Mouse (Mus musculus): ENCODE measurements around the gene Rcbtb2. TPM values are rescaled to one million over a fixed set of nuclear protein-coding genes. Genes with fewer than 3 reads are reported as not detected.

The Rcbtb2 gene
- polyA plus RNA-seq, 1 experiment = 14.4 TPM

DNA sequence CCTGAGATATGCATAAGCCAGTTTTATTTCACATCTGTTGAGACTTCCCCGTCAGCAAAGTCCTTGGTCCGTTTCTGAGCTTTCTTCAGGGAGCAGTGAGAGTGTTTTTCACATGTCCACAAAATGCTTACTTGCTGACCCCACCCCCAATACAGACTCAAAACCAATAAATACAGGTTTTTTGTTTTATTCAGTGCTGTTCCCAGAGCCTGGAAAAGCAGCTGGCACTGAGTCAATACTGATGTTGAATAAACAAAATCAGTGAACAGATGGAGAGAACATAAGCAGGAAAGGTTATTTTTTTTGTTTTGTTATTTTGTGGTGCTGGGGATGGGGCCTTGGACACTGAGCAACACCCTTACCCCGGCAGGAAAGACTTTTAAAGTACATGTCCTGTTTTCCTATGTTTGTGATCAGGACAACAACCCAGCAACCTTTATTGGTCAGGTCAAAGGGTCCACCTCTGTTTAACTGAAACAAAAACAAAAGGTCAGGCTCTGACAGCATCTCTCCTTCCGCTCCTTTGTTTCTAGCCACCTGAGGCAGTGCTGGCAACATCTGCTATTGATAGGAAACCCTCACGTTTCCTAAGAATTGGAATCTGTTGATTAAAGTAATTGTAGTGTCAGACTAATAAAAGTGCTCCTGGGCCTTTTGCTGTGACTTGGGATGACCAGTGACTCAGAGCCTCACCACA lies 108.6 kb downstream of the Rcbtb2 start:
- WGBS = 70% methylated on average over 5 of the region's 5 CpGs
- no peak overlapping the region for H3K4me3 ChIP-seq (ENCODE audit: extremely low read depth, insufficient read depth, insufficient read length)
- TF ChIP-seq CTCF (IDR thresholded peaks at IDR 0.05; ENCODE audit: extremely low read depth, insufficient read depth, insufficient read length, insufficient replicate concordance) (no peak), POLR2A (IDR thresholded peaks at IDR 0.05; ENCODE audit: low read depth, low read length) (no peak)
- peaks cover 2% of the 10 kb centered on the region; the same call in 1 of the 2 replicates for H3K4me1 ChIP-seq (ENCODE audit: control insufficient read depth, insufficient read depth, insufficient read length)
- no peak for DNase-seq (ENCODE audit: low read depth in 1 of 2, low spot score in 2 of 2)
- H3K36me3 ChIP-seq (ENCODE audit: control insufficient read depth, insufficient read depth, low read length) = 0 out of 2 replicates have a peak, but pooled peaks cover 1% of the 10 kb centered on the region
- no peaks in the 10 kb centered on the region for H3K27me3 ChIP-seq (ENCODE audit: control insufficient read depth, insufficient read depth, low read length)
- no peak overlapping the region for H3K27ac ChIP-seq (ENCODE audit: insufficient read depth, low read length)

DNA sequence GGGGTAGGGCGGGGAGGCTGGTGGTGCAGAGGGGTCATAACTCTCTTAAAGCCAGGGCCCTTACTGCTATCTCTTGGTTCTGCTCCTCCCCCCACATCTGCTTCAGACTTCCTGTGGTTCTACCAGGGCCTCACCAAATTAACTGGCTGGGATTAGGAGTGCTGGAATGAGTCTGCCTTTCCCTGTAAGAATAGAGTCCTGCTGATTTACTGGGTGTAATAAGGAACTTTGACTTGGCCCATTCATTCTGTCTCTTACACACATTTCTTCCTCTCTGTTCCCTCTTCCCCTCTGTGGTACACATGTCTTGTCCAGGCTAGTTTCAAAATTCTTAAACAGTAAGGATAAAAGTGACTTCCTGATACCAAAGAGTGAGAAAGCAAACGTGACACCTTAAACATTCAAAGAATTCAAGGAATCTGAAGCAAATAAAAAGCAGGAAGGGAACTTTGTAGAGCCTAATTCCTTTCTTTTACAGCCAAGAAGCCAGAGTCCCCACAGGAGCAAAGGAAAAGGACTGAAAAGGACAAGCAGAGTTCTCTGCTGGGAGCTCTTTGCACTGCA lies 111.7 kb downstream of the Rcbtb2 start:
- H3K4me3 ChIP-seq (ENCODE audit: extremely low read depth, insufficient read depth, insufficient read length) = no peak overlapping the region
- WGBS = 42% methylated on average over 2 of the region's 2 CpGs
- no peak overlapping the region for H3K27ac ChIP-seq (ENCODE audit: insufficient read depth, low read length)
- TF ChIP-seq CTCF (IDR thresholded peaks at IDR 0.05; ENCODE audit: extremely low read depth, insufficient read depth, insufficient read length, insufficient replicate concordance) (no peak), POLR2A (IDR thresholded peaks at IDR 0.05; ENCODE audit: low read depth, low read length) (no peak)
- H3K4me1 ChIP-seq (ENCODE audit: control insufficient read depth, insufficient read depth, insufficient read length) = peaks cover 2% of the 10 kb centered on the region; the same call in 1 of the 2 replicates
- H3K27me3 ChIP-seq (ENCODE audit: control insufficient read depth, insufficient read depth, low read length) = no peaks in the 10 kb centered on the region
- no peak for DNase-seq (ENCODE audit: low read depth in 1 of 2, low spot score in 2 of 2)
- 0 out of 2 replicates have a peak, but pooled peaks cover 1% of the 10 kb centered on the region for H3K36me3 ChIP-seq (ENCODE audit: control insufficient read depth, insufficient read depth, low read length)

DNA sequence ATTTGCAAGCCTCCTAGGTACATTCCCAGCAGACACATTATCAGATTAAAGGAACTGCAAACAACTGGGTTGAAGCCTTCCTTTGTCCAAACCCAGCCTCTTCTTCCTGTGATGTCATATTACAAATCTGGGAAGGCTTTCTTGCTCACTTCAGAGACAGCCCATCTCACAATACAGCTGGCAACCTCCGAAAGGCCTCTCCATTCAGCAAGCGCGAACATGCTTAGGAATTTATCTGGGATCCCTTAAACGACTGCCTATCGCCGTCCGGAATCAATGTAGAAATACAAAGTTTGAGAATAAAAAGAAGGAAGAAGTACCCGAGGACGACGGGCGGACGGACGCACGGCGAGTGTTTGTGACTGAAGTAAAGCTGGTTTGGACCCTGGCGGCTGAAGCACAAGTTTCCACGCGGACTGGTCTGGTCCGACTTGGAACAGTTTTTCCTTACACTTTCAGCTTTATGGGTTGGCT lies 115.0 kb downstream of the Rcbtb2 start, which contains the start of gene Lpar6:
Gene Lpar6, plus strand, starts transcription at position 48 of the 474 bp plus-strand sequence.
- peak within 1 kb of the TSS; percentile 82 for H3K4me3 ChIP-seq (ENCODE audit: extremely low read depth, insufficient read depth, insufficient read length)
- H3K4me1 ChIP-seq (ENCODE audit: control insufficient read depth, insufficient read depth, insufficient read length) = peaks cover 2% of the 10 kb centered on the region; the same call in 1 of the 2 replicates
- H3K36me3 ChIP-seq (ENCODE audit: control insufficient read depth, insufficient read depth, low read length) = peaks cover 1% of the 10 kb centered on the region; the same call in 1 of the 2 replicates
- no peak for TF ChIP-seq CTCF (IDR thresholded peaks at IDR 0.05; ENCODE audit: extremely low read depth, insufficient read depth, insufficient read length, insufficient replicate concordance)
- peak; percentile 75 for TF ChIP-seq POLR2A (IDR thresholded peaks at IDR 0.05; ENCODE audit: low read depth, low read length)
- WGBS = under 1% methylated on average over 19 of the region's 19 CpGs
- peak within 1 kb of the TSS; percentile 91 for H3K27ac ChIP-seq (ENCODE audit: insufficient read depth, low read length)
- DNase-seq (ENCODE audit: low read depth in 1 of 2, low spot score in 2 of 2) = peak in 1 of 2 experiments; percentile 23
- no peaks in the 10 kb centered on the region for H3K27me3 ChIP-seq (ENCODE audit: control insufficient read depth, insufficient read depth, low read length)

DNA sequence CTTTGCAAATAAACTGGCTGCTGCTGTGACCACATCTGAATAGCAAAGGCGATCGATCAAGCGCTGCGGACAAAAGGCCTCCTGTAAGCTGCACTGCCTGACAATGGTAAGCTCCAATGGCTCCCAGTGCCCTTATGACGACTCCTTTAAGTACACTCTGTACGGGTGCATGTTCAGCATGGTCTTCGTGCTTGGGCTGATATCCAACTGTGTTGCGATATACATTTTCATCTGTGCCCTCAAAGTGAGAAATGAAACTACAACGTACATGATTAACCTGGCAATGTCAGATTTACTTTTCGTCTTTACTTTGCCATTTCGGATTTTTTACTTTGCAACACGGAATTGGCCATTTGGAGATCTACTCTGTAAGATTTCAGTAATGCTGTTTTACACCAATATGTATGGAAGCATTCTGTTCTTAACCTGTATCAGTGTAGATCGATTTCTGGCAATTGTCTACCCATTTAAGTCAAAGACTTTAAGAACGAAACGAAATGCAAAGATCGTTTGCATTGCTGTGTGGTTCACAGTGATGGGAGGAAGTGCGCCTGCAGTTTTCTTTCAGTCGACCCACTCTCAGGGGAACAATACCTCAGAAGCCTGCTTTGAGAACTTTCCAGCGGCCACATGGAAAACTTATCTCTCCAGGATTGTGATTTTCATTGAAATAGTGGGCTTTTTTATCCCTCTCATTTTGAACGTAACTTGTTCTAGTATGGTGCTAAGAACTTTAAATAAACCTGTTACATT lies 115.8 kb downstream of the Rcbtb2 start:
- peak overlapping the region; percentile 91 for H3K27ac ChIP-seq (ENCODE audit: insufficient read depth, low read length)
- H3K4me3 ChIP-seq (ENCODE audit: extremely low read depth, insufficient read depth, insufficient read length) = peak overlapping the region; percentile 82
- H3K36me3 ChIP-seq (ENCODE audit: control insufficient read depth, insufficient read depth, low read length) = peaks cover 1% of the 10 kb centered on the region; the same call in 1 of the 2 replicates
- H3K27me3 ChIP-seq (ENCODE audit: control insufficient read depth, insufficient read depth, low read length) = no peaks in the 10 kb centered on the region
- peaks cover 2% of the 10 kb centered on the region; the same call in 1 of the 2 replicates for H3K4me1 ChIP-seq (ENCODE audit: control insufficient read depth, insufficient read depth, insufficient read length)
- DNase-seq (ENCODE audit: low read depth in 1 of 2, low spot score in 2 of 2) = peak in 1 of 2 experiments; percentile 40
- under 1% methylated on average over 20 of the region's 20 CpGs for WGBS
- TF ChIP-seq POLR2A (IDR thresholded peaks at IDR 0.05; ENCODE audit: low read depth, low read length) (peak; percentile 25), CTCF (IDR thresholded peaks at IDR 0.05; ENCODE audit: extremely low read depth, insufficient read depth, insufficient read length, insufficient replicate concordance) (no peak)

DNA sequence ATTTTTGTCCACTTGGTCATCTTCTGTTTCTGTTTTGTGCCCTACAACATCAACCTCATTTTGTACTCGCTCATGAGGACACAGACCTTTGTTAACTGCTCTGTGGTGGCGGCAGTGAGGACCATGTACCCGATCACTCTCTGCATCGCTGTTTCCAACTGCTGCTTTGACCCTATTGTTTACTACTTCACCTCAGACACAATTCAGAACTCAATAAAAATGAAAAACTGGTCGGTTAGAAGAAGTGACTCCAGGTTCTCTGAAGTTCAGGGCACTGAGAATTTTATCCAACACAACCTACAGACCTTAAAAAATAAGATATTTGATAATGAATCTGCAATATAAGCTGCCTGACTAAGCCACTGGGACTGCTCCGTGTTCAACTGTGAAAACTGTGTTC lies 116.5 kb downstream of the Rcbtb2 start:
- no peak for DNase-seq (ENCODE audit: low read depth in 1 of 2, low spot score in 2 of 2)
- Histone ChIP-seq H3K4me3 (ENCODE audit: extremely low read depth, insufficient read depth, insufficient read length) (peak overlapping the region; percentile 82), H3K36me3 (ENCODE audit: control insufficient read depth, insufficient read depth, low read length) (peaks cover 1% of the 10 kb centered on the region; the same call in 1 of the 2 replicates), H3K27ac (ENCODE audit: insufficient read depth, low read length) (peak overlapping the region; percentile 91), H3K27me3 (ENCODE audit: control insufficient read depth, insufficient read depth, low read length) (no peaks in the 10 kb centered on the region), H3K4me1 (ENCODE audit: control insufficient read depth, insufficient read depth, insufficient read length) (peaks cover 3% of the 10 kb centered on the region; the same call in 1 of the 2 replicates)
- under 1% methylated on average over 6 of the region's 6 CpGs for WGBS
- TF ChIP-seq CTCF (IDR thresholded peaks at IDR 0.05; ENCODE audit: extremely low read depth, insufficient read depth, insufficient read length, insufficient replicate concordance) = no peak
- no peak for TF ChIP-seq POLR2A (IDR thresholded peaks at IDR 0.05; ENCODE audit: low read depth, low read length)

DNA sequence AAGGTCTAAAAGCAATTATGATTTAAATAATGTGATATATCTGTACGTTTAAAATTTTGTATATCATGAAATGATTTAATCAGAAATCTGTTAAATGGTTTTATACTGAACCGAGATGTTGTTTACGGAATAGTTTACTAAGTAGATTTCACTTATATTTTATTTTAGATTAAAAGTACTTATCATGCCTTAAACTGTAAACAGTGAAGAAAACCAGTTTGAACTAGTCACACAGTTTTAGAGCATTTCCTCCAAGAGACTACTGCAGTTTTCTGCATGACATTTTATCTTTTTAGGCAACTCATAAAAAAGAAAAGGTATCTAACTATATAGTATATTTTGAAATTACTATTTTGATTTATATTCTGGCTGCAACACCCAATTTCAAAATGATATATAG lies 117.0 kb downstream of the Rcbtb2 start:
- no peak overlapping the region for H3K27ac ChIP-seq (ENCODE audit: insufficient read depth, low read length)
- TF ChIP-seq CTCF (IDR thresholded peaks at IDR 0.05; ENCODE audit: extremely low read depth, insufficient read depth, insufficient read length, insufficient replicate concordance) = no peak
- no peak for TF ChIP-seq POLR2A (IDR thresholded peaks at IDR 0.05; ENCODE audit: low read depth, low read length)
- no peaks in the 10 kb centered on the region for H3K27me3 ChIP-seq (ENCODE audit: control insufficient read depth, insufficient read depth, low read length)
- no peak overlapping the region; the same call in 1 of the 2 replicates for H3K4me3 ChIP-seq (ENCODE audit: extremely low read depth, insufficient read depth, insufficient read length)
- peaks cover 2% of the 10 kb centered on the region; the same call in 1 of the 2 replicates for H3K4me1 ChIP-seq (ENCODE audit: control insufficient read depth, insufficient read depth, insufficient read length)
- WGBS = 30% methylated on average over 3 of the region's 3 CpGs
- H3K36me3 ChIP-seq (ENCODE audit: control insufficient read depth, insufficient read depth, low read length) = peaks cover 1% of the 10 kb centered on the region; the same call in 1 of the 2 replicates
- DNase-seq (ENCODE audit: low read depth in 1 of 2, low spot score in 2 of 2) = no peak
